Mouse (Mus musculus) left cerebral cortex, adult 18-20 months (tissue): ENCODE measurements around the gene Hoxa9. TPM values are rescaled to one million over a fixed set of nuclear protein-coding genes. Genes with fewer than 3 reads are reported as not detected.

Experiments
- DNase-seq, 2 experiments: peaks; one replicate each; pipeline ENCODE4 v3.0.0; 2021 to 2022; ENCODE audit warnings: low spot score in 2 of 2, mixed read lengths in 1 of 2
- long read RNA-seq, 2 experiments: library from polyadenylated mRNA; stranded (forward); transcript quantifications; one replicate each; pipeline ENCODE4 v2.0.0; 2021
- total RNA-seq, 2 experiments: library from RNA; stranded (reverse); gene quantifications; 2 replicates each; pipeline ENCODE4 v1.2.3; 2021

Gene Hoxa9
- total RNA-seq: not detected
- long read RNA-seq, experiment 1: 0 reads
- long read RNA-seq, experiment 2: 0 reads

- DNase-seq: no peak
Measured at GRCm38 (mm10) chr6:52230516-52231165, at the start of gene Hoxa9. TSS of gene Hoxa9 (minus strand) at chr6:52231089.

- no peak for DNase-seq
Measured at GRCm38 (mm10) chr6:52276920-52277319, 46.0 kb upstream of the Hoxa9 start.

- DNase-seq: no peak
Measured at GRCm38 (mm10) chr6:52276382-52276781, 45.5 kb upstream of the Hoxa9 start.

- DNase-seq: no peak
Measured at GRCm38 (mm10) chr6:52275563-52276280, 44.8 kb upstream of the Hoxa9 start.

GRCm38 (mm10) chr6:52274576-52274975 lies 43.7 kb upstream of the Hoxa9 start:
- no peak for DNase-seq

- no peak for DNase-seq
Measured at GRCm38 (mm10) chr6:52273656-52274280, 42.9 kb upstream of the Hoxa9 start.

- DNase-seq: no peak
Measured at GRCm38 (mm10) chr6:52272766-52273655, 42.1 kb upstream of the Hoxa9 start.

GRCm38 (mm10) chr6:52270494-52271480 lies 39.9 kb upstream of the Hoxa9 start:
- peak; percentile 62 to 68 for DNase-seq

GRCm38 (mm10) chr6:52268756-52269155 lies 37.9 kb upstream of the Hoxa9 start:
- no peak for DNase-seq

- no peak for DNase-seq
Measured at GRCm38 (mm10) chr6:52268341-52268740, 37.5 kb upstream of the Hoxa9 start.

GRCm38 (mm10) chr6:52267691-52268090 lies 36.8 kb upstream of the Hoxa9 start:
- DNase-seq: no peak

GRCm38 (mm10) chr6:52267221-52267620 lies 36.3 kb upstream of the Hoxa9 start:
- no peak for DNase-seq

- DNase-seq: no peak
Measured at GRCm38 (mm10) chr6:52266666-52266985, 35.7 kb upstream of the Hoxa9 start.

- DNase-seq: no peak
Measured at GRCm38 (mm10) chr6:52265913-52266665, 35.2 kb upstream of the Hoxa9 start.

GRCm38 (mm10) chr6:52265306-52265912 lies 34.5 kb upstream of the Hoxa9 start:
- DNase-seq: no peak

GRCm38 (mm10) chr6:52264106-52264790 lies 33.4 kb upstream of the Hoxa9 start:
- no peak for DNase-seq

- DNase-seq: no peak
Measured at GRCm38 (mm10) chr6:52263321-52263585, 32.4 kb upstream of the Hoxa9 start.

GRCm38 (mm10) chr6:52262463-52263320 lies 31.8 kb upstream of the Hoxa9 start:
- DNase-seq: no peak
